Mouse (Mus musculus): ENCODE results near the gene Ear6.
"Not testable (repeated sequence)": the region's sequence is repeated elsewhere in the genome, so short reads cannot be mapped to it uniquely, and the experiment has no call there.

GRCm38 (mm10) chr14:51838480-51838879, 15.0 kb upstream of the Ear6 start:
- not testable (repeated sequence) for TF ChIP-seq POLR2A (IDR thresholded peaks at IDR 0.05; ENCODE audit: low read depth, low read length); CTCF (IDR thresholded peaks at IDR 0.05; ENCODE audit: borderline replicate concordance, insufficient read depth, low read length)

All from embryonic fibroblast, embryonic 13.5 days (primary cell).